Mouse (Mus musculus) CH12.LX (cell line): ENCODE data around the gene Kiss1r. TPM values are rescaled to one million over a fixed set of nuclear protein-coding genes. Genes with fewer than 3 reads are reported as not detected.

Experiments used
- DNase-seq: peaks from one replicate; pipeline ENCODE4 v3.0.0-alpha.2; 2013; ENCODE audit errors: extremely low read depth
- H3K27ac ChIP-seq: 2 replicates; pipeline ENCODE4 v1.5.1; 2012; ENCODE audit warnings: low read depth, mild to moderate bottlenecking, control low read depth, moderate library complexity; ENCODE audit not compliant: insufficient read depth
- H3K27me3 ChIP-seq: replicated peaks from 2 replicates; pipeline ENCODE3; 2012; ENCODE audit warnings: inconsistent platforms
- H3K36me3 ChIP-seq, 2 experiments: replicated peaks in 1 of 2; 2 replicates each; pipeline versions ENCODE3 to v1.6.1; 2012; ENCODE audit warnings: inconsistent platforms in 1 of 2, low read length in 1 of 2, mild to moderate bottlenecking in 1 of 2, mixed read lengths in 1 of 2, moderate library complexity in 1 of 2; ENCODE audit not compliant: control insufficient read depth in 1 of 2, insufficient read depth in 1 of 2
- H3K4me1 ChIP-seq, 2 experiments: 2 replicates each; pipeline ENCODE4 v1.6.1; 2012; ENCODE audit warnings: inconsistent platforms in 1 of 2, moderate library complexity in 1 of 2; ENCODE audit not compliant: insufficient read depth in 2 of 2, control insufficient read depth in 1 of 2
- H3K4me2 ChIP-seq: 2 replicates; pipeline ENCODE4 v1.6.1; 2012; ENCODE audit warnings: low read depth, mild to moderate bottlenecking, control low read depth; ENCODE audit not compliant: poor library complexity, insufficient read depth, severe bottlenecking
- H3K4me3 ChIP-seq, 3 experiments: fragments of 150-350 bp in 1 of 3; sonication (generic) in 1 of 3; replicated peaks in 1 of 3; 2 replicates each; pipeline versions ENCODE3 to v1.5.1; 2011 to 2012; ENCODE audit warnings: low read depth in 2 of 3, low read length in 2 of 3, mild to moderate bottlenecking in 2 of 3, moderate library complexity in 2 of 3, control low read depth in 1 of 3, improper control_type of control experiment in 1 of 3, inconsistent platforms in 1 of 3, mixed read lengths in 1 of 3; ENCODE audit not compliant: poor library complexity in 1 of 3
- H3K79me2 ChIP-seq: replicated peaks from 2 replicates; pipeline ENCODE4 v1.6.1; 2012; ENCODE audit warnings: mild to moderate bottlenecking, moderate library complexity; ENCODE audit not compliant: control insufficient read depth, poor library complexity, insufficient read depth, severe bottlenecking; ENCODE audit errors: extremely low read depth
- H3K9ac ChIP-seq: 2 replicates; pipeline ENCODE4 v1.6.1; 2012; ENCODE audit warnings: low read depth, mild to moderate bottlenecking, control low read depth, moderate library complexity; ENCODE audit not compliant: insufficient read depth
- H3K9me3 ChIP-seq: replicated peaks from 2 replicates; pipeline ENCODE3; 2012; ENCODE audit warnings: low read length, inconsistent platforms, mixed read lengths
- BHLHE40 ChIP-seq: IDR thresholded peaks from 2 replicates; pipeline ENCODE4 v1.6.1; 2011; ENCODE audit warnings: mild to moderate bottlenecking, low read depth, low read length, improper control_type of control experiment
- EP300 ChIP-seq: IDR thresholded peaks from 2 replicates; pipeline ENCODE4 v1.6.1; 2011; ENCODE audit warnings: low read length, improper control_type of control experiment
- ETS1 ChIP-seq: conservative IDR thresholded peaks from 2 replicates; pipeline ENCODE4 v1.6.1; 2012; ENCODE audit warnings: low read depth, mild to moderate bottlenecking, inconsistent platforms, low read length, improper control_type of control experiment, moderate library complexity
- HCFC1 ChIP-seq: IDR thresholded peaks from 2 replicates; pipeline ENCODE4 v1.6.1; 2012; ENCODE audit warnings: low read depth, mild to moderate bottlenecking, inconsistent platforms, low read length, improper control_type of control experiment
- IRF4 ChIP-seq: IDR thresholded peaks from 2 replicates; pipeline ENCODE4 v1.6.1; 2014; ENCODE audit warnings: low read depth, mild to moderate bottlenecking, inconsistent platforms, low read length, improper control_type of control experiment
- MAZ ChIP-seq: IDR thresholded peaks from 2 replicates; pipeline ENCODE4 v1.6.1; 2012; ENCODE audit warnings: low read depth, mild to moderate bottlenecking, inconsistent platforms, low read length, improper control_type of control experiment, moderate library complexity
- MYC ChIP-seq: IDR thresholded peaks from 2 replicates; pipeline ENCODE4 v1.6.1; 2011; ENCODE audit warnings: low read depth, mild to moderate bottlenecking, improper control_type of control experiment, low read length
- PAX5 ChIP-seq: IDR thresholded peaks from 2 replicates; pipeline ENCODE4 v1.6.1; 2012; ENCODE audit warnings: low read length, inconsistent platforms, mixed read lengths
- RAD21 ChIP-seq: IDR thresholded peaks from 2 replicates; pipeline ENCODE4 v1.6.1; 2011; ENCODE audit warnings: low read depth, mild to moderate bottlenecking, low read length, improper control_type of control experiment, moderate library complexity
- SMC3 ChIP-seq: IDR thresholded peaks from 2 replicates; pipeline ENCODE4 v1.6.1; 2011; ENCODE audit warnings: low read depth, low read length, improper control_type of control experiment
- TBP ChIP-seq: conservative IDR thresholded peaks from 2 replicates; pipeline ENCODE4 v1.6.1; 2011; ENCODE audit warnings: low read depth, low read length, improper control_type of control experiment
- TCF12 ChIP-seq: IDR thresholded peaks from 2 replicates; pipeline ENCODE4 v1.6.1; 2014; ENCODE audit warnings: low read depth, mild to moderate bottlenecking, inconsistent platforms, low read length, improper control_type of control experiment
- USF2 ChIP-seq: conservative IDR thresholded peaks from 2 replicates; pipeline ENCODE4 v1.6.1; 2011; ENCODE audit warnings: low read depth, low read length, improper control_type of control experiment
- ZKSCAN1 ChIP-seq: IDR thresholded peaks from 2 replicates; pipeline ENCODE4 v1.6.1; 2012; ENCODE audit warnings: low read depth, inconsistent platforms, low read length, improper control_type of control experiment, borderline replicate concordance
- ZNF384 ChIP-seq: IDR thresholded peaks from 2 replicates; pipeline ENCODE4 v1.6.1; 2012; ENCODE audit warnings: low read depth, low read length, improper control_type of control experiment, inconsistent platforms
- dilution Hi-C: fragments of 300-500 bp; cut with MboI; formaldehyde crosslinking; loops from 2 replicates; pipeline ENCODE4 v1.14.3; 2020; ENCODE audit warnings: low sequenced_read_pairs; ENCODE audit not compliant: extremely low pct_unique_long_range_greater_than_20kb, extremely low pct_ligation_motif_present
- in situ Hi-C: fragments of 300-500 bp; cut with MboI; formaldehyde crosslinking; loops from 3 replicates; pipeline ENCODE4 v1.14.3; 2019; ENCODE audit warnings: low sequenced_read_pairs, low pct_ligation_motif_present, low pct_unique_long_range_greater_than_20kb, mixed read lengths
- polyA plus RNA-seq: library from polyadenylated mRNA; unstranded; fragments of >175 nt; gene quantifications from 2 replicates; pipeline ENCODE4 v1.2.1, GENCODE M21; 2012; ENCODE audit warnings: low read depth; ENCODE audit not compliant: insufficient read length
- total RNA-seq, 2 experiments: library from RNA; depleted of rRNA; stranded (reverse); fragments of 300-350 nt in 1 of 2; fragments of >200 nt in 1 of 2; gene quantifications; 2 replicates each; pipeline ENCODE4 v1.2.3; 2012 to 2014

The Kiss1r gene
- total and polyA plus RNA-seq, 3 experiments = 0.17 to 0.76 (median 0.24) TPM

DNA sequence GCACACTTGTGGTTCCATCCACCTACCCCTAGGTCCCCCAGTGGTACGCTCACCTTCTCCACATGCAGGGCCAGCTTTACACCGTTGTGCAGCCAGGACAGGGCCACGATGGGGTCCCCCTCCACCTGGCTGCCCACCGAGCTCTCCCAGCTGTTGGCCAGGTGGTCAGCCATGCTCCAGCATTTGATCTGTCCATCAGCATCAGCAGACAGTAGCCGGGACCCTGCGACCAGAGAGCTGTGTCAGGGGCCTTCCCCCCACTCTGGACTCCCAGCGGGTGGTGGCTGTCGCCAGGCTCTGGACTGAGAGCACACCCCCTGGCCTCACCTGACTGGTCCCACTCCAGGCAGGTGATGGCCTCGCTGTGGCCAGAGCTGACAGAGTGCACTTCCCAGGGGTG is 10.1 kb upstream of the Kiss1r start:
- Histone ChIP-seq H3K27me3 (no peaks in the 10 kb centered on the region), H3K4me3 (no peak overlapping the region), H3K4me1 (peaks cover 11 to 15% of the 10 kb centered on the region in 2 experiments), H3K36me3 (peaks cover 26 to 68% of the 10 kb centered on the region in 2 experiments), H3K9me3 (peaks cover 5% of the 10 kb centered on the region), H3K79me2 (no peaks in the 10 kb centered on the region), H3K9ac (no peak overlapping the region), H3K4me2 (no peak overlapping the region), H3K27ac (no peak overlapping the region)
- dilution Hi-C loops (no loop called here), in situ Hi-C loops (no loop called here)
- DNase-seq = no peak
- TF ChIP-seq IRF4 (no peak), HCFC1 (no peak), BHLHE40 (no peak), TBP (no peak), PAX5 (no peak), TCF12 (no peak), RAD21 (no peak), ZKSCAN1 (no peak), MAZ (no peak), ZNF384 (no peak), MYC (no peak), EP300 (no peak), USF2 (no peak)

DNA sequence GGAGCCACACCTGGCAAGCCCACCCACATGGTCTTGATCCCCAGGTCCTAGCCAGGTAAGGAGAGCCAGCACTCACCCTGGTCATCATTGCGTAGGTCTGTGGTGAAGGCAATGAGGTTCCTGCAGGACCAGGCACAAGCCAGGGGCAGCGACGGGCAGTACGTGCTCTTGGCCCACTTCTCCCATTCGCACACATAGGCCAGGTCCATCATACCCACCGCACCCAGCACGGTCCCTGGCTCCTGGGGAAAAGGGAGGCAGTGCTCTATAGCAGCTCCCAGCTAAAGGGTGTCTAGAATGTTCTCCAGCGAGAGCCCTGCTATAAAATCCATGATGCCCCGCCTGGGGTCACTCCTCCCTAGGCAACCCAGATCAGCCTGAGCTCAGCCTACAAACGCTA is 9.4 kb upstream of the Kiss1r start:
- H3K27ac ChIP-seq = no peak overlapping the region

More for the DNA sequence above, 9.4 kb upstream of the Kiss1r start:
- no peak overlapping the region for H3K4me3 ChIP-seq
- dilution Hi-C loops = no loop called here
- H3K4me2 ChIP-seq = no peak overlapping the region
- DNase-seq = no peak
- peaks cover 5% of the 10 kb centered on the region for H3K9me3 ChIP-seq
- peaks cover 11 to 15% of the 10 kb centered on the region in 2 experiments for H3K4me1 ChIP-seq
- in situ Hi-C loops = no loop called here
- H3K27me3 ChIP-seq = no peaks in the 10 kb centered on the region
- H3K36me3 ChIP-seq = peaks cover 29 to 71% of the 10 kb centered on the region in 2 experiments
- no peak overlapping the region for H3K9ac ChIP-seq
- TF ChIP-seq TCF12 (no peak), IRF4 (no peak), BHLHE40 (no peak), HCFC1 (no peak), SMC3 (no peak), ETS1 (no peak)
- no peaks in the 10 kb centered on the region for H3K79me2 ChIP-seq
